Mouse (Mus musculus) left cerebral cortex, postnatal 36 days (tissue): ENCODE measurements around the gene Slc35b1. TPM values are rescaled to one million over a fixed set of nuclear protein-coding genes. Genes with fewer than 3 reads are reported as not detected.
"Not testable (repeated sequence)": the region's sequence is repeated elsewhere in the genome, so short reads cannot be mapped to it uniquely, and the experiment has no call there.

Experiments
- DNase-seq, 2 experiments: peaks; one replicate each; pipeline ENCODE4 v3.0.0; 2021 to 2022; ENCODE audit warnings: low spot score in 2 of 2, mixed read lengths in 1 of 2
- intact Hi-C: fragments of 180-260 bp; cut with DNase I; formaldehyde crosslinking; loops from one replicate; pipeline ENCODE4 v1.15.1; 2025
- total RNA-seq, 2 experiments: library from RNA; stranded (reverse); gene quantifications; 2 replicates each; pipeline ENCODE4 v1.2.3; 2021

Gene Slc35b1
- total RNA-seq, 2 experiments from 2014 or later, result 64.1 to 66.7 TPM

GRCm38 (mm10) chr11:95391201-95391600 lies 6.7 kb downstream of the Slc35b1 start:
- no peak for DNase-seq
- intact Hi-C loops, result loop anchor here (10.0 kb wide), 1 partner anchor 274 kb away; the partner anchor contains the start of gene Phb

- DNase-seq, result peak in 1 of 2 experiments; percentile 48
- intact Hi-C loops, result loop anchor here (10.0 kb wide), 1 partner anchor 273 kb away; the partner anchor contains the start of gene Phb
These were observed 7.3 kb downstream of the Slc35b1 start for GRCm38 (mm10) chr11:95391743-95392142.

GRCm38 (mm10) chr11:95392223-95392667 lies 7.8 kb downstream of the Slc35b1 start:
- intact Hi-C loops, result loop anchor here (10.0 kb wide), 1 partner anchor 273 kb away; the partner anchor contains the start of gene Phb
- peak; percentile 60 to 68 for DNase-seq

GRCm38 (mm10) chr11:95392708-95393499 lies 8.4 kb downstream of the Slc35b1 start:
- DNase-seq, result no peak
- intact Hi-C loops, result loop anchor here (10.0 kb wide), 1 partner anchor 272 kb away; the partner anchor contains the start of gene Phb

GRCm38 (mm10) chr11:95393500-95393816 lies 9.0 kb downstream of the Slc35b1 start:
- intact Hi-C loops, result loop anchor here (10.0 kb wide), 1 partner anchor 271 kb away; the partner anchor contains the start of gene Phb
- DNase-seq, result no peak

GRCm38 (mm10) chr11:95394112-95394511 lies 9.6 kb downstream of the Slc35b1 start:
- no peak for DNase-seq
- intact Hi-C loops, result loop anchor here (10.0 kb wide), 1 partner anchor 271 kb away; the partner anchor contains the start of gene Phb

- no peak for DNase-seq
- intact Hi-C loops, result loop anchor here (5.0 to 10.0 kb wide), 2 partner anchors 81 to 268 kb away; partner anchors contain the start of gene Phb
These were observed 12.1 kb downstream of the Slc35b1 start for GRCm38 (mm10) chr11:95396548-95396947.

- DNase-seq, result peak; percentile 68 to 79
- intact Hi-C loops, result loop anchor here (2.0 to 10.0 kb wide), 4 partner anchors 35 to 267 kb away; partner anchors contain the start of gene Phb
These were observed 13.6 kb downstream of the Slc35b1 start for GRCm38 (mm10) chr11:95397843-95398835.

- intact Hi-C loops, result loop anchor here (2.0 to 10.0 kb wide), 4 partner anchors 33 to 265 kb away; partner anchors contain the start of gene Phb
- DNase-seq, result no peak
These were observed 15.1 kb downstream of the Slc35b1 start for GRCm38 (mm10) chr11:95399520-95400020.

GRCm38 (mm10) chr11:95401568-95401967 lies 17.1 kb downstream of the Slc35b1 start:
- intact Hi-C loops, result no loop called here

GRCm38 (mm10) chr11:95402196-95402595 lies 17.7 kb downstream of the Slc35b1 start:
- no peak for DNase-seq
- intact Hi-C loops, result no loop called here

More at GRCm38 (mm10) chr11:95401568-95401967, 17.1 kb downstream of the Slc35b1 start:
- no peak for DNase-seq

GRCm38 (mm10) chr11:95402658-95403101 lies 18.2 kb downstream of the Slc35b1 start:
- intact Hi-C loops, result no loop called here
- DNase-seq, result no peak

- DNase-seq, result no peak
- intact Hi-C loops, result no loop called here
These were observed 19.2 kb downstream of the Slc35b1 start for GRCm38 (mm10) chr11:95403382-95404340.

- no peak for DNase-seq
- intact Hi-C loops, result no loop called here
These were observed 21.3 kb downstream of the Slc35b1 start for GRCm38 (mm10) chr11:95405771-95406170.

- intact Hi-C loops, DNase-seq: not testable (repeated sequence)
These were observed 21.9 kb downstream of the Slc35b1 start for GRCm38 (mm10) chr11:95406398-95406797.

- DNase-seq, result no peak
- intact Hi-C loops, result no loop called here
These were observed 25.1 kb downstream of the Slc35b1 start for GRCm38 (mm10) chr11:95409450-95410112.

- intact Hi-C loops, result no loop called here
- no peak for DNase-seq
These were observed 27.0 kb downstream of the Slc35b1 start for GRCm38 (mm10) chr11:95411453-95412013.
